Mouse (Mus musculus) heart, postnatal 4 days (tissue): ENCODE measurements around the gene Snrpf. TPM values are rescaled to one million over a fixed set of nuclear protein-coding genes. Genes with fewer than 3 reads are reported as not detected.

Experiments
- DNase-seq: peaks from one replicate; pipeline ENCODE4 v3.0.0; 2021
- total RNA-seq, 2 experiments: library from RNA; stranded (reverse); gene quantifications; 2 replicates each; pipeline ENCODE4 v1.2.3; 2021

Snrpf gene
- 10 to 100 TPM; 20.3 to 21.3 TPM for total RNA-seq

- peak; percentile 96 for DNase-seq
Observed at GRCm38 (mm10) chr10:93589281-93589848, at the start of gene Snrpf. TSS of gene Snrpf (minus strand) at chr10:93589706.

- DNase-seq, result no peak
Observed at GRCm38 (mm10) chr10:93635941-93636340, 46.4 kb upstream of the Snrpf start.

GRCm38 (mm10) chr10:93633971-93634370, 44.5 kb upstream of the Snrpf start:
- DNase-seq, result no peak

- DNase-seq, result no peak
Observed at GRCm38 (mm10) chr10:93633563-93633962, 44.1 kb upstream of the Snrpf start.

GRCm38 (mm10) chr10:93632086-93632485, 42.6 kb upstream of the Snrpf start:
- no peak for DNase-seq

GRCm38 (mm10) chr10:93630310-93630709, 40.8 kb upstream of the Snrpf start:
- no peak for DNase-seq

GRCm38 (mm10) chr10:93624151-93624550, 34.6 kb upstream of the Snrpf start:
- DNase-seq, result no peak

- DNase-seq, result no peak
Observed at GRCm38 (mm10) chr10:93623725-93624124, 34.2 kb upstream of the Snrpf start.

- no peak for DNase-seq
Observed at GRCm38 (mm10) chr10:93620438-93621179, 31.1 kb upstream of the Snrpf start.

GRCm38 (mm10) chr10:93614850-93615249, 25.3 kb upstream of the Snrpf start:
- DNase-seq, result no peak

- peak; percentile 43 for DNase-seq
Observed at GRCm38 (mm10) chr10:93611419-93612007, 22.0 kb upstream of the Snrpf start.

- no peak for DNase-seq
Observed at GRCm38 (mm10) chr10:93610896-93611295, 21.4 kb upstream of the Snrpf start.

- no peak for DNase-seq
Observed at GRCm38 (mm10) chr10:93609236-93609635, 19.7 kb upstream of the Snrpf start.

- DNase-seq, result no peak
Observed at GRCm38 (mm10) chr10:93608051-93608450, 18.5 kb upstream of the Snrpf start.

GRCm38 (mm10) chr10:93606326-93606725, 16.8 kb upstream of the Snrpf start:
- DNase-seq, result no peak

GRCm38 (mm10) chr10:93603256-93603655, 13.8 kb upstream of the Snrpf start:
- DNase-seq, result no peak

GRCm38 (mm10) chr10:93602309-93602708, 12.8 kb upstream of the Snrpf start:
- DNase-seq, result no peak

- DNase-seq, result no peak
Observed at GRCm38 (mm10) chr10:93596641-93597040, 7.1 kb upstream of the Snrpf start.

GRCm38 (mm10) chr10:93595831-93596230, 6.3 kb upstream of the Snrpf start:
- DNase-seq, result no peak

- peak; percentile 86 for DNase-seq
Observed at GRCm38 (mm10) chr10:93594022-93594482, 4.5 kb upstream of the Snrpf start.

- peak; percentile 21 for DNase-seq
Observed at GRCm38 (mm10) chr10:93592456-93592855, 3.0 kb upstream of the Snrpf start.

GRCm38 (mm10) chr10:93588796-93589195, 710 bp downstream of the Snrpf start:
- no peak for DNase-seq

GRCm38 (mm10) chr10:93577271-93577886, 12.1 kb downstream of the Snrpf start:
- DNase-seq, result peak; percentile 84
